Mouse (Mus musculus) kidney, adult 2 months (tissue): Measurements from ENCODE around the gene Adh6a.

Experiments used
- CTCF ChIP-seq: fragments of 200-500 bp; conservative IDR thresholded peaks from 2 replicates; pipeline ENCODE4 v1.5.1; 2011; ENCODE audit warnings: low read depth, mild to moderate bottlenecking, control low read depth, low read length, moderate library complexity, mixed read lengths; ENCODE audit not compliant: insufficient read depth, insufficient read length
- POLR2A ChIP-seq: fragments of 200-500 bp; IDR thresholded peaks from one replicate; pipeline ENCODE4 v1.6.1; 2011; ENCODE audit warnings: low read depth, low read length, control low read depth

GRCm38 (mm10) chr3:138271297-138271696 lies 41.8 kb upstream of the Adh6a start:
- no peak for TF ChIP-seq CTCF
- no peak for TF ChIP-seq POLR2A
